Mouse (Mus musculus) embryonic facial prominence, embryonic 15.5 days (tissue): ENCODE measurements around the gene St7. TPM values are rescaled to one million over a fixed set of nuclear protein-coding genes. Genes with fewer than 3 reads are reported as not detected.

Source experiments
- ATAC-seq: fragments of 200-750 bp; cut with Nextera tagmentation; 2 replicates; pipeline ENCODE4 v1.8.0; 2017; ENCODE audit warnings: low read depth, moderate TSS enrichment; ENCODE audit not compliant: insufficient number of reproducible peaks, low FRiP score, low TSS enrichment
- H3K27ac ChIP-seq: fragments of 300-500 bp; sonication (generic); replicated peaks from 2 replicates; pipeline ENCODE4 v1.5.1; 2015; ENCODE audit warnings: mild to moderate bottlenecking, inconsistent platforms
- H3K27me3 ChIP-seq: fragments of 300-500 bp; sonication (generic); 2 replicates; pipeline ENCODE4 v1.6.1; 2015; ENCODE audit warnings: inconsistent platforms
- H3K36me3 ChIP-seq: fragments of 300-500 bp; sonication (generic); 2 replicates; pipeline ENCODE4 v1.6.1; 2015; ENCODE audit warnings: mild to moderate bottlenecking, inconsistent platforms
- H3K4me1 ChIP-seq: fragments of 300-500 bp; sonication (generic); 2 replicates; pipeline ENCODE4 v1.6.1; 2015; ENCODE audit warnings: inconsistent platforms
- H3K4me2 ChIP-seq: fragments of 300-500 bp; sonication (generic); replicated peaks from 2 replicates; pipeline ENCODE4 v1.6.1; 2015; ENCODE audit warnings: mild to moderate bottlenecking, inconsistent platforms
- H3K4me3 ChIP-seq: fragments of 300-500 bp; sonication (generic); replicated peaks from 2 replicates; pipeline ENCODE4 v1.5.1; 2015; ENCODE audit warnings: mild to moderate bottlenecking, inconsistent platforms
- H3K9ac ChIP-seq: fragments of 300-500 bp; sonication (generic); 2 replicates; pipeline ENCODE4 v1.6.1; 2015; ENCODE audit warnings: inconsistent platforms
- H3K9me3 ChIP-seq: fragments of 300-500 bp; sonication (generic); replicated peaks from 2 replicates; pipeline ENCODE4 v1.6.1; 2016; ENCODE audit warnings: inconsistent platforms
- WGBS: fragments of 180-500 bp; shearing (Covaris S2); methylation state at CpG from one replicate; pipeline ENCODE4 v1.1.7; 2015; 5-methylcytosine and 5-hydroxymethylcytosine counted together
- polyA plus RNA-seq: library from polyadenylated mRNA; unstranded; fragments of >200 nt; fragmentation: Nextera tagmentation; extraction: Ambion mirVana; gene quantifications from 2 replicates; pipeline ENCODE4 v1.2.1, GENCODE M21; 2015

The St7 gene
- polyA plus RNA-seq = 23.4 and 29.5 TPM in 2 replicates

GRCm38 (mm10) chr6:17692647-17693046 lies at the start of gene St7:
Gene St7 (plus strand): TSS chr6:17692933.
- Histone ChIP-seq H3K4me2 (peak within 1 kb of the TSS; percentile 54), H3K4me1 (peaks cover 12% of the 10 kb centered on the region; the same call in 1 of the 2 replicates), H3K9me3 (no peaks in the 10 kb centered on the region), H3K36me3 (no peaks in the 10 kb centered on the region), H3K9ac (peak within 1 kb of the TSS; percentile 68), H3K27me3 (no peaks in the 10 kb centered on the region), H3K27ac (peak within 1 kb of the TSS; percentile 93), H3K4me3 (peak within 1 kb of the TSS; percentile 77)
- ATAC-seq = no peak
- 63% methylated on average over 7 of the region's 7 CpGs for WGBS

- no peaks in the 10 kb centered on the region for H3K27me3 ChIP-seq
- H3K4me3 ChIP-seq = no peak overlapping the region
- H3K9me3 ChIP-seq = no peaks in the 10 kb centered on the region
- peaks cover 21% of the 10 kb centered on the region for H3K36me3 ChIP-seq
- H3K27ac ChIP-seq = no peak overlapping the region
- no peaks in the 10 kb centered on the region for H3K4me1 ChIP-seq
- no peak overlapping the region for H3K4me2 ChIP-seq
- WGBS = 61% methylated on average over 3 of the region's 3 CpGs
- no peak for ATAC-seq
- no peak overlapping the region for H3K9ac ChIP-seq
These were observed 46.6 kb upstream of the St7 start for GRCm38 (mm10) chr6:17646107-17646506.

DNA sequence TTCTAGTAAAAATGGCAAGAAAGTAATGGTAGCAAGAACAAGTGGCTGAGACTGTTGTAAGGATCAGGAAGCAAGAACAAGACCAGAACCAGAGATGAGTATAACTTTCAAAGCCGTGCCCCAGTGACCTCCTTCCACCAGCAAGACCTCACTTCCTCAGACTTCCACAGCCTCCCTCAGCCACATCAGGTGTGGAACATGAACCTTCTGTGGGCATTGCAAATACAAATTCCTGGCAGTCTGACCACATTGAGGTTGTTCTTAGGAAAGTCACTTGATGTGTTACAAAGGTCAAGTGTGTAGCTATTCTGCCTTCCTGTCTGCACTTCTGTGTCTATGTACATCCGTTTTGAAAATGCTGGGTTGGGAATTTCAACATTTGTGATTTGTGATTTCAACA lies 40.6 kb upstream of the St7 start:
- H3K9me3 ChIP-seq = no peaks in the 10 kb centered on the region
- H3K36me3 ChIP-seq = peaks cover 26% of the 10 kb centered on the region
- H3K4me2 ChIP-seq = no peak overlapping the region
- no peak overlapping the region for H3K9ac ChIP-seq
- no peak for ATAC-seq
- H3K27ac ChIP-seq = no peak overlapping the region
- no peaks in the 10 kb centered on the region for H3K27me3 ChIP-seq
- no peak overlapping the region for H3K4me3 ChIP-seq
- no peaks in the 10 kb centered on the region for H3K4me1 ChIP-seq
- 85% methylated on average over 2 of the region's 2 CpGs for WGBS

GRCm38 (mm10) chr6:17655080-17655479 lies 37.7 kb upstream of the St7 start:
- Histone ChIP-seq H3K9ac (no peak overlapping the region), H3K27ac (no peak overlapping the region), H3K9me3 (no peaks in the 10 kb centered on the region), H3K36me3 (peaks cover 21% of the 10 kb centered on the region), H3K4me2 (no peak overlapping the region), H3K27me3 (no peaks in the 10 kb centered on the region), H3K4me1 (no peaks in the 10 kb centered on the region), H3K4me3 (no peak overlapping the region)
- no peak for ATAC-seq
- 86% methylated on average over 2 of the region's 2 CpGs for WGBS

DNA sequence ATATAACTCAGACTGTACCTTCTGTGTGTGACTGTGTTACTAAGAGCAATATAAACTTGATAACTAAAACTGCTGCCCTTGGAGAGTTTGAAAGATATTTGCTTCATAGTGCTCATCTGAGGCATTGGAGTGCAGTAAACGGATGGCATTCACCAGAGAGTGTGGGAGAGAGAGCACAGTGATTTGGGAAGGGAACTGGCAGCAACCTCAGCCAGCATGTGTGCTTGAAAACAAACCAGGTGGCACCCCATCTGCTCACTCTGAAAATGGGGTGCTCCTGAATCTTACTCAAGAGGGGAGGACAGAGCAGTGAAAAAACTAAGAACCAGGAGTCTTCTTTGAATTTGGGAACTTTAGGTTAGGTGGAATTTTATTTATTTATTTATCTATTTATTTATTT lies 35.4 kb upstream of the St7 start:
- Histone ChIP-seq H3K9ac (no peak overlapping the region), H3K4me1 (no peaks in the 10 kb centered on the region), H3K4me3 (no peak overlapping the region), H3K27me3 (no peaks in the 10 kb centered on the region), H3K4me2 (no peak overlapping the region), H3K36me3 (peaks cover 27% of the 10 kb centered on the region), H3K27ac (no peak overlapping the region), H3K9me3 (no peaks in the 10 kb centered on the region)
- no peak for ATAC-seq
- WGBS = 81% methylated on average over 1 of the region's 1 CpGs

- H3K27me3 ChIP-seq = no peaks in the 10 kb centered on the region
- no peak overlapping the region for H3K27ac ChIP-seq
- H3K4me3 ChIP-seq = no peak overlapping the region
- H3K4me2 ChIP-seq = no peak overlapping the region
- no peaks in the 10 kb centered on the region for H3K4me1 ChIP-seq
- H3K9ac ChIP-seq = no peak overlapping the region
- ATAC-seq = no peak
- 93% methylated on average over 7 of the region's 7 CpGs for WGBS
- H3K9me3 ChIP-seq = no peaks in the 10 kb centered on the region
- peaks cover 50% of the 10 kb centered on the region for H3K36me3 ChIP-seq
These were observed 27.4 kb upstream of the St7 start for GRCm38 (mm10) chr6:17665348-17665747.

DNA sequence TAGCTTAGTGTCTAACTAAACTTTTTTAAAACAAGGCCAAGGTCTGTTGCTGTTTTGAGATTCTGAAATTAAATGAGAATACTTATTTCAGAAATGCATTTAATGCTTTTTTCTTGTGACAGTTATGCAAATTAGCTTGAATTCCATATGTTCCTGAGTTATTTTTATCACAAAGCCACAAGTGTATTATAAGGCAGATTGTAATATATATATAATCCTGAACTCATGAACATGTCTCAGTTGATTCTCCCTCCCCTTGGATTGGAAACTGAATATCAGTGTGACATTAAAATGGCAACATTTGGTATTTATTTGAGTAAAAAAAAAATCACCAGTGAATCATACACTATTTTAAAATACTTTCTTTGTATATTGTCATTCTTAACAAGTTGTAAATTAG lies 26.7 kb upstream of the St7 start:
- H3K27ac ChIP-seq = no peak overlapping the region
- no peaks in the 10 kb centered on the region for H3K9me3 ChIP-seq
- no peak for ATAC-seq
- H3K4me2 ChIP-seq = no peak overlapping the region
- H3K36me3 ChIP-seq = peaks cover 46% of the 10 kb centered on the region
- no peak overlapping the region for H3K4me3 ChIP-seq
- no peaks in the 10 kb centered on the region for H3K27me3 ChIP-seq
- H3K9ac ChIP-seq = no peak overlapping the region
- no peaks in the 10 kb centered on the region for H3K4me1 ChIP-seq

DNA sequence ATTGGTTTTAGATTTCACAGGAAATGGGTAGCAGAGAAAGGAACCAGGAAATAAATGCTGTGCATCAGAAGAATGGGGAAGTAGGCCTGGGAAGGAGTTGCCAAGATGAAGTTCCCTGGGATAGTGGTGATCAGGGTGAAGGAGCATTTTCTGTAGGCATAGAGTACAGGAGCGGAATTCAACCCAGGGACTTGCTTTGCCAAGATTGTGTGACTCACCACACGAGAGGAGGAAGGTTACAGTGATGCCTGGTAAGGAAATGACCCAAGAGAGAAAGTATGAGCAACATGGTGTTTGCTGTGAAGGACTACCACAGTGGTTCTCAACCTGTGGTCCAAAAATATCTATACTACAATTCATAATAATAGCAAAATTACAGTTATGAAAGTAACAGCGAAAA lies 24.9 kb upstream of the St7 start:
- no peaks in the 10 kb centered on the region for H3K4me1 ChIP-seq
- H3K4me2 ChIP-seq = no peak overlapping the region
- H3K9me3 ChIP-seq = no peaks in the 10 kb centered on the region
- H3K36me3 ChIP-seq = peaks cover 33% of the 10 kb centered on the region
- no peak overlapping the region for H3K9ac ChIP-seq
- 89% methylated on average over 3 of the region's 3 CpGs for WGBS
- no peak overlapping the region for H3K4me3 ChIP-seq
- no peaks in the 10 kb centered on the region for H3K27me3 ChIP-seq
- ATAC-seq = no peak
- no peak overlapping the region for H3K27ac ChIP-seq

DNA sequence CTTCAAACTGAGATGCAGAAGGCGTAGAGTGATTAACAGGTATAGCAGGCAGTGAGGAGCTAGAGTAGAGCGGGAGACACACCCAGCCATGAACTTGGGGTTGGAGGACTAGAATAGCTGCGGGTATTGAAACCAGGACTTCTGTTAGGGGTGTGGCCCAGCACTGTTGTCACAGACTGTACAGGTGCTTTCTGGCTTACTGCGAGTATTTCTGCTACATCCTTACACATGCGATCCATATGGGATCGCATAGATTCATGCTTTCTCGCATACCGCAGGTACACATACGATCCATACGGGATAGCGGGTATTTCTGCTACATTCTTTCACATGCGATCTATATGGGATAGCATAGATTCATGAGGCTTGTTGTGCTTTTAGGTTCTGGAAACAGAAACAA lies 24.4 kb upstream of the St7 start:
- Histone ChIP-seq H3K9ac (no peak overlapping the region), H3K4me1 (no peaks in the 10 kb centered on the region), H3K9me3 (no peaks in the 10 kb centered on the region), H3K4me3 (no peak overlapping the region), H3K36me3 (peaks cover 28% of the 10 kb centered on the region), H3K27ac (no peak overlapping the region), H3K27me3 (no peaks in the 10 kb centered on the region), H3K4me2 (no peak overlapping the region)
- 94% methylated on average over 12 of the region's 12 CpGs for WGBS
- ATAC-seq = no peak

GRCm38 (mm10) chr6:17669826-17670225 lies 22.9 kb upstream of the St7 start:
- Histone ChIP-seq H3K4me2 (no peak overlapping the region), H3K27ac (no peak overlapping the region), H3K36me3 (peaks cover 21% of the 10 kb centered on the region; the same call in 1 of the 2 replicates), H3K4me1 (no peaks in the 10 kb centered on the region), H3K9ac (no peak overlapping the region), H3K27me3 (no peaks in the 10 kb centered on the region), H3K4me3 (no peak overlapping the region), H3K9me3 (no peaks in the 10 kb centered on the region)
- 81% methylated on average over 2 of the region's 2 CpGs for WGBS
- no peak for ATAC-seq

DNA sequence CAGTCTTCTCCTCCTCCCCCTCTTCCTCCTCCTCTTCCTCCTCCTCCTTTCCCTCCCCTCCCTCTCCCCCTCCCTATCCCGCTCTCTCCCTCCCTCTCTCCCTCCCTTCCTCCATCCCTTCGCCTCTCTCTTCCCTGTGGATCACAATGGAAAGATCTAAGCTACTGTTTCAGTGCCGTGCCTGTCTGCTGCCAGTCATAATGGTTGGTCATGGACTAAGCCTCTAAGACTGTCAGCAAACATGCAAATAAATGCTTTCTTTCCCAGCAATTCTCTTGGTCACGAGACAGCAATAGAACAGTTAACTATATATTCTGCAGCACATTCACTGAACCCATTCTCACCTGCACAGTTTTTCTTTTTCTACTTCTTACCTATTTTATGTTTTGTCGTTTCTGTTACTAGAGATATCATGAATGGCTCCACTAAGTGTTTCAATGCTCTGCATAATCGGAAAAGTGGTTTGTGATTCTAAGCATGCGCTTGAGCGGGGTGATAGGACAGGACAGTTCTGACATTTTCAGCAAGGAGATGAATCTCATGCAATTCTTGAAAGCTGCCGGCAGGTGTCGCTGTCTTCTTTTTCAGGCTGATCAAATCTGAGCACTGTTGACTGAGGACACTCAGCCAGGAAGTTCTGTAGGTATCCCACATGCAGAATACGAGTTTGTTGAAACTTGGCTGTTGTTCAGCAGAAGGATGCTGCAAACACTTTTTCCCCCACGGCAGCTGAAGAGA lies 17.5 kb upstream of the St7 start:
- H3K4me2 ChIP-seq = no peak overlapping the region

GRCm38 (mm10) chr6:17677008-17677407 lies 15.7 kb upstream of the St7 start:
- WGBS = 87% methylated on average over 2 of the region's 2 CpGs
- Histone ChIP-seq H3K9me3 (no peaks in the 10 kb centered on the region), H3K4me2 (no peak overlapping the region), H3K9ac (no peak overlapping the region), H3K27me3 (no peaks in the 10 kb centered on the region), H3K27ac (no peak overlapping the region), H3K4me3 (no peak overlapping the region), H3K36me3 (no peaks in the 10 kb centered on the region), H3K4me1 (no peaks in the 10 kb centered on the region)
- ATAC-seq = no peak

More for the DNA sequence above, 17.5 kb upstream of the St7 start:
- ATAC-seq = no peak
- Histone ChIP-seq H3K36me3 (no peaks in the 10 kb centered on the region), H3K4me3 (no peak overlapping the region), H3K4me1 (no peaks in the 10 kb centered on the region), H3K9ac (no peak overlapping the region), H3K27me3 (no peaks in the 10 kb centered on the region), H3K27ac (no peak overlapping the region), H3K9me3 (no peaks in the 10 kb centered on the region)
- 24% methylated on average over 12 of the region's 12 CpGs for WGBS
